Mouse (Mus musculus) fat pad, adult 2 months (tissue): ENCODE measurements at regions not wholly inside any gene's neighbourhood (a gene's known extent, or its start where the extent isn't known, plus 50 kb on each side); places are given as distances from the start of the nearest gene placed in this dataset.
A peak's percentile ranks its signal among the peaks of the same experiment; 100 is the strongest.

Experiments used
- DNase-seq: peaks from one replicate; pipeline ENCODE4 v3.0.0-alpha.2; 2011; ENCODE audit warnings: low read depth, low spot score; ENCODE audit errors: extremely low read depth

DNA sequence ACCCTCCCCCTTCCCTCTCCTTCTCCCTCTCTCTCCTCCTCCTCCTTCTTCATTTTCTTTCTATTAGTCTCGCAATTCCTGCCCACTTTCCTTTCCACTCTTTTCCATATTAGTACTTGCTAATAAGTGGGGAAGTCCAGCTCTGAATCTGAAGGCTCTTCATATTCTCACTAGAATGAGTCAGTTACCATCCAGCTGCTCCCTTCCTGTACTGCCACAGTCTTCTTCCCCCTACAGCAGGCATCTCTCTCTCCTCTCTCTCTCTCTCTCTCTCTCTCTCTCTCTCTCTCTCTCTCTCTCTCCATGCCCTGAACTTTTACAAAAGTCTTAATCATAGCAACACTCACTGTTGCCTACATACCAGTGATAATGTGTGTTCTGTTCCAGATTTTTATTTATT, 226.6 kb upstream of the Pter start:
- DNase-seq = no peak

GRCm38 (mm10) chr2:12699331-12699730, 224.5 kb upstream of the Pter start:
- DNase-seq = no peak

DNA sequence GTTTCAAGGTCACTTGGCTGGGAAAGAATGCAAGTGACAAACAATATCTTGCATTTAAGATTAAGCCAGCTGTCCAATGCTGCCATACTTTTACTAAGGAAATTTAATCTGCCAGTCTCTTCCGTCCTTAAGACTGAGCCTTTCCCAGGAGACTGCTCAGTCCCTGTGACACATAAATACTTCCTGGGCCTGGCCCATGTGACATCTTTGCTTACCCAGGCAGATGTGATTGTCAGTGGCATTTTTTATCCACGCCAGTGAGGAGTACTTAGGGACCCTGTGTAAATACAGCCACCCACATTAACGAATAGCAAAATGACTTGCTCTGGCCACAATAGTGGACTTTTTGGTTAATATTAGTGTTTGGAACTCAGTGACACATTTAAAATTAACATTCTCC, 216.3 kb upstream of the Pter start:
- DNase-seq = no peak

DNA sequence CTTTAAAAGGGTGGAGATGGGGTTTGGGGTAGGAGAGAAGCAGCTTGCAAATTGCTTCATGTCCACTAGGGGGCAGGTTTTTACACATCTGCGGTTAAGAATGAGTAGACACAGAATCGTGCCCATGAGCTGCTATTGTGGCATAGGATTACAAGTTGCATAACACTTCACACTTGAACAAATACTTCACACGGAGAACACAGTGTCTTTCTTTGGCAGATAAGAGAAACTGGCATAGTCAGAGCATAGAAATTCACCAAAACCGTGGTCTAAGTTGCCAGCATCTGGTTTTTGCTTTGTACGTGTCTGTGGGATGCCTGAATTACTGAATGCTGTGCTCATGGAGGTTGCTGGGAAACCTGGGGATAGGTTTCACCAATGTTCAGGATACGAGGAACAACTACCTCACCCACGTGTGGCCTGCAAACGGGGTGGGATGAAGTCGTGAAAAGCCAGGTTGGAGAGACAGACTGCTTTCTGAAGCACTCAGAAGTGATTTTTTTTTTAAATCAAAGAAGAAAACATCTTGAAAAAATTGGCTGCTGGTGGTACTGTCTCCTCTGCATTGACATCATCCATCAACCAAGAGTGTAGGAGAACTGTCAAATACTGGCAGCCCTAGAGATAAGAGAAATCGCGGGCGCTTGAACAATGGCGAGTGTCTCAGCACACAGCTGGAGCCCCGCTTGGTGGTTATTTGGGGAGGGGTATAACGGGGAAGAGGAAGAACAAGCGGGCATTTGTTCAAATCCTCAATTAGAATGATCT, 214.5 kb upstream of the Pter start:
- DNase-seq = peak; percentile 5

DNA sequence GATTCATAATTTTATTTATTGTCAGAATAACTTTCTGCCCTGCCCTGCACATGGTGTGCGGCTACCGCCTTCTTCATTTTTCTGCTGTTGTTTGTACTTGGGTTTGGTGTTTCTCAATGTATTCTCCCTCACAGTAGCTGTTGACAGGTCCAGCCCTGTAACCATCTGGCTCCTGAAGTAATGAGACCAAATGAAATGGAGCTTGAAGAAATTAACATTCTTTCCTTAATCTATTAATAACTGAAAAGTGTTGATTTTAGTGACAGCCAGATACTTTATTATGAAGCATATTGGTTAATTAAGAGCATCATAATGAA, 214.0 kb upstream of the Pter start:
- no peak for DNase-seq

DNA sequence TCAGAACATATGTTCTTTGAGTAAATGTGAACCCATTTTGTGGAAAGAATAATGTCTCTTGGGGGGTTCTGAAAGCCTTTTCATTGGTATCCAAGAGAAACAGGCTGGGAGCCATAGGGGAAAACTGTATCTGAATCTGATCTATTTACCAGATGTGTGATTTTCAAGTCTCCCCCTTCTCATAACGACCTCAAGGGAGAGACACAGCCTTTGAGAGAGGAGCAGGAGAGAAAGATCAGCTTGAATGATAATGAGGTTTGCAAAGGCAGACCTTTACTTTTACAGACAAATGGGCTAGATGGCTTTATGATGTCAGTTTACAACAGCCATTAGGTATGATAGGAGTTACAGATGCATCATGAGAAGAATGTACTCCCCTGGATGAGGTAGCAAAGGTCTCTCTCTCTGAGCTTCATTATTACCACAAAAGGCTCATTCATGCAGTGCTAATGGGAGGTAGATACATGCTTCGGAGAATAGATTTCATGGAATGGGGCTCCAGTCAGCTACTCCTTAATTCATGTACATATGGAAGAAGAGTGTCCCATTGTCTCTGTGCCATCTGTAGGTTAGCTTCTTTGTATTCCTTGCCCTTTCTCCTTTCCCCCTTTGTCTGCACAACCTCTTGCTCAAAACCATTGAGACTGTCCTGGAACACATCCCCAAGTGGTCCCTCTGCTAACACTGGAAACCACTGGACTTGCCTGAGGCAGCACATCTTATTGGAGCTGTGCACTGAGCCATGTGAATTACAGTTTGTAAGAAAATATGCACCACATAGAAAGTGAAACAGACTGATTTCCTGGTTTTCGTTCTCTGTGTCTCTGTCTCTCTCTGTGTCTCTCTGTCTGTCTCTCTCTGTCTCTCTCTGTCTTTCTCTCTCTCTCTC, 207.5 kb upstream of the Pter start:
- no peak for DNase-seq

DNA sequence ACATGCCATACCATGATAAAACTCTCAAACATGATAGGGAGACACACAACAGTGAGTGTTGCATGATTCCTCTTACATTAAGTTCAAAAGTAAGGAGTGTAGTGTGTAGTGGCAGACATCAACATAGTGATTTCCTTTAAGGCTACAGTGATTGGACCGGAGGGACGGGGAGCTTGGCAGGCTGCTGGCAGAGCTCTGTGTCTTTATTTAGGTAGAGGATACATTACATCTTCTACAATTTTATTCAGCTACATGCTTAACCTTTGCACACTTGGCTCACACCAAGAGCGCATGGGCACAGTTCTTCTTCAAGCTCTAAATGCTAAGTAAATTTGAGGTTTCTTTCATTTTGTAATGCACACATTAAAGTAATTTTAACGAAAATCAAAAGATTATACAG, 194.6 kb upstream of the Pter start:
- no peak for DNase-seq

DNA sequence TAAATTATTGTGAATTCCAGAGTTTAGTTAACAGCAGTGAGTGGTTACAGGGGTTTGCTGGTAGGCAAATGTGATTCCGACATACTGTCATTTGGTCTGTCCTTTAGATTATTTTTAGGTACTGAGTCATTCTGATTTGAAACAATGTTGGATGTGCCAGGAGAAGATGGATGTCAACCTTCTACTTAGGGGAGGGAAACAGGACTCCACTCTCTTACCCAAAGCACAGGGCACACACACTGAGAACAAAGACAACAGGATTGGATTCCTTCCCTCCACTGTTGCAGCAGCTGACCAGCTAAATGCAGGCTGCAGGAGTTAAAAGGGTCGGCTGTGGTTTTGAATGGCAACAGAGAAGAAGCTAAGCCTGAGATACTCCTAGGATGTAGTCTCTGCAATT, 186.7 kb upstream of the Pter start:
- DNase-seq = no peak

DNA sequence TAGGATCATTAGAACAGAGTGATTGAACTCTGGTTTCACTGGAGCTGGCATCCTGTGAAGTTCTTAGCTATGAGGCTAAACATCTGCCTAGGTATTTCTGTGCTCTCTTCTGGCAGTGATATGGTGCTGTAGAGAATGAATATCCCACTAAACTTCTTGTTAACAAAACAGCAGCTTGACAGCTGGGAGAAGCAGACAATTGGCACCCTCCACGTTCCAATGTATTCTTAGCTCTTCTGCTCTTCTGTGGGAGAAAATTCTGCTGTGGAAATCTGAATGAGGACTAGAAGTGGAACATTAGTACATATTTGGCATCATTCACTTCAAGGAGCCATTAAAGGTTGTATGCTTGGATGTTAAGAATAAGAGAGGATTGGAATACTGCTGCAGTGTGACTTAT, 177.0 kb upstream of the Pter start:
- DNase-seq = no peak

GRCm38 (mm10) chr2:12758816-12759215, 165.0 kb upstream of the Pter start:
- no peak for DNase-seq

DNA sequence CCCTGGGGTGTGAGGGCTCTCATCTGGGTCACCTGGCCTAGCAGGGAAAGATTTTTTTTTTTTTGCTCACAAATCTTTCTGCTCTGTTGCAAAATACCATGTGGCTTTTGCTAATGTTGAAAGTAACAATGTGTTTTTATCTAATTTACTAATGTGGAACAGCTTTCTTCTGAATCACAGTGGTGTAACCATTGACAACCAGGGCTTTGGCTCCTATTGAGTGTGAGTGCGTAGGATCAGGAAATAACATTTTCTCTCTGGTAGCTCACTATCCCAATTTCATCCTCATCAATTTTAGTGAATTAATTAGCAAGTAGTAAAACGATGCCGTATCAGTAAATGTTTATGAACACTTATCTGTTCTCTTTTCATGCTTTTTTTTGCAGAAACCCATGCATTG, 163.9 kb upstream of the Pter start:
- DNase-seq = no peak

DNA sequence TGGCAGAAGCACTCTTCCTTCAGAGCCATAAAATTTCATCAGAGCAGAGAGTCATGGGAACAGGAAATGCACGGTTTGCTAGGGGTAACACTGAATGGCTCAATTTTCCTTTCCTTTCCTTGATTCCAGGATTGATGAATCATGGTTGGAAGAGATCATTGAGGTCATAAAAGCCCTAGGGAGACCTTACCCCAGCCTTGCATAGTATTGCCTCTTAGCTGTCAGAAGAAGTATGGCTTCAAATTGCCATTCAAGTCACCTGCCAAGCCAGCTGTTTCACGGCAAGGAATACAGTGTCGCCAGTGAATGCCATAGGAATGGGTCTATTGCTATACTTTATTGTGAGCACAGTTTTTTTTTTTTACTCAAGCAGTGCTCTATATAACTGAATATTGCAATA, 162.4 kb upstream of the Pter start:
- no peak for DNase-seq

- no peak for DNase-seq
Observed at GRCm38 (mm10) chr2:12764510-12764909, 159.3 kb upstream of the Pter start.

DNA sequence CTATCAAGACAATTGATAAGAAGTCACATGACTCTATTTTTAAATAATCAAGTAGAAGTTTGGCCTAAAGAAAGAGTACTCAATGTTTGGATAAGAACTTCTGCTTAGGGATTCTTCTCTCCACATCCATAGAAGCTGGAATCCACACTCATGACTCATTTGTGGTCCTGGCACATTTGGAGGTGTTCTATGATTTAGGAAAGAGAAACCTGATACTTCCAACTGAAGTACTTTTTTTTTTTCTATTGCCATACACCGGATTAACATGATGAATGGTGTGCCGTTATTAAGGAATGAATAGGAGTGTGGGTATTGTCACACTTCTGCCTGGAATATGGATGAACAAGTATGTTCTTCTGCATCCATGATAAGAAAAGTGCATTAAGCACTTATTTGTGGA, 158.5 kb upstream of the Pter start:
- no peak for DNase-seq

- no peak for DNase-seq
Observed at GRCm38 (mm10) chr2:12776866-12777265, 147.0 kb upstream of the Pter start.

GRCm38 (mm10) chr2:12777696-12778095, 146.1 kb upstream of the Pter start:
- DNase-seq = no peak

DNA sequence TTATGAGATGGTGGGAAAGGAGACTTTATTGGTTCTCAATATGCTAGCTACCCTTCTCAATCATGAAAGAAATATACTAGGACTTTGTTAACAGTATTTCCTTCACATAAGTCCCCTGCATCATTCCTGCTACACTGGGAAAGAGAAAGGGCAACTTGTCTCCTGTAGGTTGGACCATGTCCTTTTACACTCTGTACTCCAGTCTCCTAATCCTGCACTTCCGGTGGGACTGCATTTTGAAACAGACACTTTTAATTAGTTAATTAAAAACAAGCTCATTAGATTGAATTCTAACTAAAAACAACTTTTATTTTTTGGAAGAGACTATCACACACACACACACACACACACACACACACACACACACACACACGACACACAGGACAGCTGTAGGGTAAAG, 131.2 kb upstream of the Pter start:
- no peak for DNase-seq

- DNase-seq = no peak
Observed at GRCm38 (mm10) chr2:12797615-12798169, 126.1 kb upstream of the Pter start.

DNA sequence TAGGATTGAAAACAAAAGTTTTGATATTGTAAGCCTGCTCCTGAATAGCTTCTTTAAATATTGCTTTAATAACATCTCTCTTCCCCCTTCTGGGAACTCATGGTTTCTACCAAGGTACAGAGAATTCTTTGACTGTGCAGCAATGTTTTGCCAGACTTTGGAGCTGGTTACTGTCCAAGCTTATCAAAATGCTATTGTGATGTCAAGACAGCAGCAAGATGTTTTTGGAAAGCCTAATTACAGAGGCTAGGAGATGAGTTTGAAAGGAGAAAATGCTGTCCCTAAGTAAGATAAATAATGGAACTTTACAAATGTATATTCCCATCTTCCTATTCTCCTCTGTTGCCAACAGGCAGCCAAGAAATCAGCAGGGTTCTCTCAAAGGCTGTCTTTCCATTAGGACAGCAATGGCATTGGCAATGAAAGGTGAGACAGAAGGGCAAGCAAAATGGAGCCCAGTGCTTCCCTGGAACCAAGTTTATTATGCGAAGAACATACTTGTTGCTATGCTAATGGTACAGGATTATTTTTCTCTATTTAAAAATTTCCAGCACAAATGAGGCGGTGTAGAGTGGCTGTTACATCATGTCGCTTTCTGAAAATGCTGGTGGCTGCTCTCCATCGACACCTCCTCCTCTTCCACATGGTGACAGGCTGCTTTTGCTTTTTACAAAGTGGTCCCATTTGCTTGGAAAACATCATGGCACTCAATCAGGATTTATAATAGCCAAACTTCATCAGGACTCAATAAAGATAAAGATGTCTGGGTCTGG, 124.5 kb upstream of the Pter start:
- DNase-seq = no peak

GRCm38 (mm10) chr2:12802667-12803066, 121.2 kb upstream of the Pter start:
- DNase-seq = no peak

- no peak for DNase-seq
Observed at GRCm38 (mm10) chr2:12805096-12805495, 118.7 kb upstream of the Pter start.
